Mouse (Mus musculus) limb, embryonic 14.5 days (tissue): ENCODE data around the gene Serpinb13. TPM values are rescaled to one million over a fixed set of nuclear protein-coding genes. Genes with fewer than 3 reads are reported as not detected.

Experiments used
- ATAC-seq: fragments of 200-750 bp; cut with Nextera tagmentation; 2 replicates; pipeline ENCODE4 v1.8.0; 2017; ENCODE audit warnings: low read depth, moderate number of reproducible peaks, moderate TSS enrichment; ENCODE audit not compliant: low FRiP score
- DNase-seq: peaks from one replicate; pipeline ENCODE4 v3.0.0-alpha.2; 2015; ENCODE audit warnings: low spot score
- H3K27ac ChIP-seq: fragments of 300-500 bp; sonication (generic); replicated peaks from 2 replicates; pipeline ENCODE4 v1.5.1; 2014; ENCODE audit warnings: low read depth, mild to moderate bottlenecking, low read length, moderate library complexity, mixed read lengths
- H3K27me3 ChIP-seq: fragments of 300-500 bp; sonication (generic); 2 replicates; pipeline ENCODE4 v1.6.1; 2014; ENCODE audit warnings: low read length, mixed read lengths; ENCODE audit not compliant: control insufficient read depth, insufficient read depth
- H3K36me3 ChIP-seq: fragments of 300-500 bp; sonication (generic); 2 replicates; pipeline ENCODE4 v1.6.1; 2014; ENCODE audit warnings: mild to moderate bottlenecking, low read length, moderate library complexity, mixed read lengths; ENCODE audit not compliant: control insufficient read depth, insufficient read depth
- H3K4me1 ChIP-seq: fragments of 300-500 bp; sonication (generic); 2 replicates; pipeline ENCODE4 v1.6.1; 2014; ENCODE audit warnings: antibody characterized with exemption, low read length, mixed read lengths; ENCODE audit not compliant: control insufficient read depth, insufficient read depth
- H3K4me2 ChIP-seq: fragments of 300-500 bp; sonication (generic); replicated peaks from 2 replicates; pipeline ENCODE4 v1.6.1; 2014; ENCODE audit warnings: low read depth, mild to moderate bottlenecking, low read length, moderate library complexity; ENCODE audit not compliant: severe bottlenecking
- H3K4me3 ChIP-seq: fragments of 300-500 bp; sonication (generic); replicated peaks from 2 replicates; pipeline ENCODE4 v1.5.1; 2014; ENCODE audit warnings: low read length
- H3K9ac ChIP-seq: fragments of 300-500 bp; sonication (generic); 2 replicates; pipeline ENCODE4 v1.6.1; 2014; ENCODE audit warnings: mild to moderate bottlenecking, low read depth, low read length, moderate library complexity; ENCODE audit not compliant: severe bottlenecking
- H3K9me3 ChIP-seq: fragments of 300-500 bp; sonication (generic); 2 replicates; pipeline ENCODE4 v1.6.1; 2016; ENCODE audit warnings: low read length; ENCODE audit not compliant: control insufficient read depth
- POLR2A ChIP-seq: fragments of 200-500 bp; IDR thresholded peaks from 2 replicates; pipeline ENCODE4 v1.8.0; 2012; ENCODE audit warnings: inconsistent platforms, mild to moderate bottlenecking, moderate library complexity, borderline replicate concordance; ENCODE audit not compliant: insufficient read depth, insufficient read length; ENCODE audit errors: extremely low read depth
- WGBS: fragments of 180-500 bp; shearing (Covaris S2); extraction: QIAGEN DNeasy Blood & Tissue Kit; methylation state at CpG from one replicate; pipeline ENCODE4 v1.1.7; 2014; 5-methylcytosine and 5-hydroxymethylcytosine counted together
- polyA plus RNA-seq, 2 experiments: library from polyadenylated mRNA; depleted of rRNA in 1 of 2; stranded (reverse) in 1 of 2; unstranded in 1 of 2; fragments of >200 nt; fragmentation: Nextera tagmentation in 1 of 2; extraction: Ambion mirVana in 1 of 2; gene quantifications; 2 replicates each; pipeline versions ENCODE4 v1.2.1 to v1.2.3; 2012 to 2014

The Serpinb13 gene
- polyA plus RNA-seq (2012; rRNA removed) (not detected in 2 replicates), polyA plus RNA-seq (2014; fragmentation: Nextera tagmentation; extraction: Ambion mirVana) (not detected in 2 replicates)

- H3K27me3 ChIP-seq = no peaks in the 10 kb centered on the region
- TF ChIP-seq POLR2A = no peak
- H3K27ac ChIP-seq = no peak within 1 kb of the TSS
- H3K9ac ChIP-seq = no peak within 1 kb of the TSS
- no peak within 1 kb of the TSS for H3K4me2 ChIP-seq
- H3K9me3 ChIP-seq = no peaks in the 10 kb centered on the region
- ATAC-seq (no peak), DNase-seq (no peak)
- H3K36me3 ChIP-seq = no peaks in the 10 kb centered on the region
- no peak within 1 kb of the TSS for H3K4me3 ChIP-seq
- no peaks in the 10 kb centered on the region for H3K4me1 ChIP-seq
These were observed at the start of gene Serpinb13 for GRCm38 (mm10) chr1:106980684-106981083. Serpinb13 (plus strand) TSS chr1:106980984.

- H3K4me2 ChIP-seq = no peak overlapping the region
- DNase-seq (no peak), ATAC-seq (no peak)
- no peak overlapping the region for H3K4me3 ChIP-seq
- H3K9me3 ChIP-seq = no peaks in the 10 kb centered on the region
- H3K27me3 ChIP-seq = no peaks in the 10 kb centered on the region
- WGBS = 89% methylated on average over 4 of the region's 4 CpGs
- no peaks in the 10 kb centered on the region for H3K4me1 ChIP-seq
- no peak overlapping the region for H3K27ac ChIP-seq
- H3K9ac ChIP-seq = no peak overlapping the region
- H3K36me3 ChIP-seq = no peaks in the 10 kb centered on the region
- no peak for TF ChIP-seq POLR2A
These were observed 48.8 kb upstream of the Serpinb13 start for GRCm38 (mm10) chr1:106931954-106932353.

GRCm38 (mm10) chr1:106933658-106934057, 47.1 kb upstream of the Serpinb13 start:
- Histone ChIP-seq H3K4me1 (no peaks in the 10 kb centered on the region), H3K27ac (no peak overlapping the region), H3K4me2 (no peak overlapping the region), H3K9me3 (no peaks in the 10 kb centered on the region), H3K27me3 (no peaks in the 10 kb centered on the region), H3K9ac (no peak overlapping the region), H3K36me3 (no peaks in the 10 kb centered on the region), H3K4me3 (no peak overlapping the region)
- ATAC-seq = no peak
- TF ChIP-seq POLR2A = no peak
- DNase-seq = no peak

- Histone ChIP-seq H3K4me1 (no peaks in the 10 kb centered on the region), H3K4me3 (no peak within 1 kb of the TSS), H3K27me3 (no peaks in the 10 kb centered on the region), H3K9me3 (no peaks in the 10 kb centered on the region), H3K9ac (no peak within 1 kb of the TSS), H3K4me2 (no peak within 1 kb of the TSS), H3K27ac (no peak within 1 kb of the TSS), H3K36me3 (no peaks in the 10 kb centered on the region)
- 70% methylated on average over 6 of the region's 6 CpGs for WGBS
- ATAC-seq (no peak), DNase-seq (no peak)
- TF ChIP-seq POLR2A = no peak
These were observed 46.5 kb upstream of the Serpinb13 start, which contains the start of gene Serpinb12 for GRCm38 (mm10) chr1:106934265-106934664. Serpinb12 (plus strand) TSS chr1:106934449.

- no peaks in the 10 kb centered on the region for H3K4me1 ChIP-seq
- no peak overlapping the region for H3K4me3 ChIP-seq
- no peaks in the 10 kb centered on the region for H3K27me3 ChIP-seq
- TF ChIP-seq POLR2A = no peak
- H3K9ac ChIP-seq = no peak overlapping the region
- no peak overlapping the region for H3K4me2 ChIP-seq
- DNase-seq (no peak), ATAC-seq (no peak)
- no peaks in the 10 kb centered on the region for H3K9me3 ChIP-seq
- no peaks in the 10 kb centered on the region for H3K36me3 ChIP-seq
- H3K27ac ChIP-seq = no peak overlapping the region
- WGBS = 83% methylated on average over 1 of the region's 1 CpGs
These were observed 33.6 kb upstream of the Serpinb13 start for GRCm38 (mm10) chr1:106947217-106947616.

GRCm38 (mm10) chr1:106959981-106960380, 20.8 kb upstream of the Serpinb13 start:
- ATAC-seq (no peak), DNase-seq (no peak)
- Histone ChIP-seq H3K9ac (no peak overlapping the region), H3K27ac (no peak overlapping the region), H3K4me3 (no peak overlapping the region), H3K4me1 (no peaks in the 10 kb centered on the region), H3K4me2 (no peak overlapping the region), H3K36me3 (no peaks in the 10 kb centered on the region), H3K27me3 (no peaks in the 10 kb centered on the region), H3K9me3 (no peaks in the 10 kb centered on the region)
- TF ChIP-seq POLR2A = no peak
- WGBS = 55% methylated on average over 3 of the region's 3 CpGs
